30 mouse cellular contexts compared by ENCODE assay signal in genomic region chr4:141282623-141283022, GRCm38 (mm10). TPM values are rescaled to one million over a fixed set of nuclear protein-coding genes. Genes with fewer than 3 reads are reported as not detected.
DNase-seq lines count a peak whose midpoint lies in the region; ATAC-seq lines count a peak whose summit lies in the region.
"Had no signal": no experiment of that assay in that cellular context is flagged by ENCODE, and none has a peak within 500 bp of the region (broad histone marks: within the 10 kb centered on the region; RNA-seq: fewer than 3 reads in every experiment).

No protein-coding gene starts in this region.

- H3K9me3 ChIP-seq in kidney, embryonic 15.5 days (replicated peaks), result no peaks in the 10 kb centered on the region
- H3K9me3 ChIP-seq in kidney, embryonic 16.5 days (ENCODE audit: low read length), result no peaks in the 10 kb centered on the region
- no peaks in the 10 kb centered on the region for H3K9me3 ChIP-seq in midbrain, embryonic 10.5 days (replicated peaks)
- no peaks in the 10 kb centered on the region for H3K9me3 ChIP-seq in midbrain, embryonic 11.5 days (ENCODE audit: control insufficient read depth, low read length)
- no peaks in the 10 kb centered on the region for H3K9me3 ChIP-seq in liver, embryonic 12.5 days (replicated peaks)
- H3K9me3 ChIP-seq: forebrain, embryonic 13.5 days; G1E; hindbrain, embryonic 12.5 days; limb, embryonic 15.5 days; liver, embryonic 15.5 days; midbrain, embryonic 15.5 days; neural tube, embryonic 15.5 days had no signal

- 57% methylated on average over 5 of the region's 5 CpGs for WGBS in kidney, embryonic 15.5 days
- whole genome bisulfite sequencing in kidney, embryonic 16.5 days, result 53% methylated on average over 5 of the region's 5 CpGs
- 51% methylated on average over 5 of the region's 5 CpGs for WGBS in midbrain, embryonic 10.5 days
- 51% methylated on average over 5 of the region's 5 CpGs for WGBS in midbrain, embryonic 11.5 days
- WGBS in liver, embryonic 12.5 days (ENCODE audit: insufficient replicate concordance), result 47% methylated on average over 5 of the region's 5 CpGs

- H3K27ac ChIP-seq in kidney, embryonic 15.5 days, result peak overlapping the region; percentile 75; the same call in 1 of the 2 replicates
- H3K27ac ChIP-seq in kidney, embryonic 16.5 days (ENCODE audit: low read length), result no peak overlapping the region
- 0 out of 2 replicates have a peak overlapping the region, but pooled peaks have one; percentile 23 for H3K27ac ChIP-seq in midbrain, embryonic 10.5 days (replicated peaks)
- no peak overlapping the region for H3K27ac ChIP-seq in midbrain, embryonic 11.5 days (ENCODE audit: low read depth, low read length)
- no peak overlapping the region for H3K27ac ChIP-seq in liver, embryonic 12.5 days
- H3K27ac ChIP-seq: forebrain, embryonic 13.5 days; hindbrain, embryonic 12.5 days; hindbrain, postnatal 0 days; layer of hippocampus, adult 2 months; limb, embryonic 15.5 days; liver, embryonic 15.5 days; midbrain, embryonic 15.5 days; neural tube, embryonic 15.5 days had no signal

- no peaks in the 10 kb centered on the region for H3K36me3 ChIP-seq in kidney, embryonic 15.5 days
- H3K36me3 ChIP-seq in kidney, embryonic 16.5 days (ENCODE audit: insufficient read depth, low read length), result no peaks in the 10 kb centered on the region
- H3K36me3 ChIP-seq in midbrain, embryonic 10.5 days, result no peaks in the 10 kb centered on the region
- no peaks in the 10 kb centered on the region for H3K36me3 ChIP-seq in midbrain, embryonic 11.5 days (ENCODE audit: control insufficient read depth, insufficient read depth, low read length)
- no peaks in the 10 kb centered on the region for H3K36me3 ChIP-seq in liver, embryonic 12.5 days
- H3K36me3 ChIP-seq: G1E; hindbrain, embryonic 12.5 days; limb, embryonic 15.5 days; liver, embryonic 15.5 days; midbrain, embryonic 15.5 days; neural tube, embryonic 15.5 days had no signal

- H3K4me1 ChIP-seq in kidney, embryonic 15.5 days, result peaks cover 86% of the 10 kb centered on the region
- H3K4me1 ChIP-seq in kidney, embryonic 16.5 days (ENCODE audit: insufficient read depth, low read length), result peaks cover 65% of the 10 kb centered on the region
- H3K4me1 ChIP-seq in midbrain, embryonic 10.5 days, result peaks cover 77% of the 10 kb centered on the region
- H3K4me1 ChIP-seq in midbrain, embryonic 11.5 days (ENCODE audit: control insufficient read depth, insufficient read depth, low read length), result peaks cover 32% of the 10 kb centered on the region
- peaks cover 51% of the 10 kb centered on the region for H3K4me1 ChIP-seq in liver, embryonic 12.5 days

- DNase-seq in midbrain, embryonic 10.5 days (ENCODE audit: low spot score), result no peak
- DNase-seq in midbrain, embryonic 11.5 days (ENCODE audit: low spot score, missing footprints), result no peak
- DNase-seq in R1 (ENCODE audit: low read depth, low spot score), result peak; percentile 94
- no peak for DNase-seq in layer of hippocampus, postnatal 10 days (ENCODE audit: low spot score in 2 of 2)
- DNase-seq: adrenal gland, postnatal 14 days; cerebellum, adult 11 months; cerebellum, adult 9-10 months; cerebellum, postnatal 36 days; gastrocnemius, postnatal 14 days; heart, postnatal 14 days; kidney, adult 11 months; kidney, postnatal 36 days; layer of hippocampus, postnatal 36 days; left cerebral cortex, postnatal 4 days; lung, postnatal 36 days; retina, postnatal 1 day had no signal

- no peak overlapping the region for H3K4me2 ChIP-seq in kidney, embryonic 15.5 days
- no peak overlapping the region for H3K4me2 ChIP-seq in kidney, embryonic 16.5 days (replicated peaks; ENCODE audit: low read depth, low read length)
- no peak overlapping the region for H3K4me2 ChIP-seq in midbrain, embryonic 11.5 days
- no peak overlapping the region for H3K4me2 ChIP-seq in liver, embryonic 12.5 days
- H3K4me2 ChIP-seq: forebrain, embryonic 13.5 days; hindbrain, embryonic 12.5 days; limb, embryonic 15.5 days; liver, embryonic 15.5 days; midbrain, embryonic 15.5 days; neural tube, embryonic 15.5 days had no signal

- H3K27me3 ChIP-seq in kidney, embryonic 15.5 days, result peaks cover 10% of the 10 kb centered on the region
- H3K27me3 ChIP-seq in kidney, embryonic 16.5 days (ENCODE audit: insufficient read depth, low read length), result no peaks in the 10 kb centered on the region
- H3K27me3 ChIP-seq in midbrain, embryonic 10.5 days (ENCODE audit: low read depth, poor library complexity, severe bottlenecking), result peaks cover 59% of the 10 kb centered on the region
- peaks cover 12% of the 10 kb centered on the region for H3K27me3 ChIP-seq in midbrain, embryonic 11.5 days (ENCODE audit: control insufficient read depth, insufficient read depth, low read length)
- peaks cover 49% of the 10 kb centered on the region for H3K27me3 ChIP-seq in liver, embryonic 12.5 days (replicated peaks)

- no peak overlapping the region for H3K9ac ChIP-seq in kidney, embryonic 15.5 days
- no peak overlapping the region for H3K9ac ChIP-seq in kidney, embryonic 16.5 days (replicated peaks; ENCODE audit: low read length)
- H3K9ac ChIP-seq in midbrain, embryonic 11.5 days (ENCODE audit: low read length), result no peak overlapping the region
- H3K9ac ChIP-seq in liver, embryonic 12.5 days, result no peak overlapping the region
- H3K9ac ChIP-seq: forebrain, embryonic 13.5 days; hindbrain, embryonic 12.5 days; limb, embryonic 15.5 days; liver, embryonic 15.5 days; midbrain, embryonic 15.5 days; neural tube, embryonic 15.5 days had no signal

- no peak overlapping the region for H3K4me3 ChIP-seq in kidney, embryonic 15.5 days (replicated peaks)
- no peak overlapping the region for H3K4me3 ChIP-seq in kidney, embryonic 16.5 days (ENCODE audit: low read length)
- H3K4me3 ChIP-seq in midbrain, embryonic 10.5 days, result no peak overlapping the region
- H3K4me3 ChIP-seq in midbrain, embryonic 11.5 days (ENCODE audit: low read depth, low read length), result no peak overlapping the region
- no peak overlapping the region for H3K4me3 ChIP-seq in liver, embryonic 12.5 days
- H3K4me3 ChIP-seq: forebrain, embryonic 13.5 days; hindbrain, embryonic 12.5 days; layer of hippocampus, adult 2 months; limb, embryonic 15.5 days; liver, embryonic 15.5 days; midbrain, embryonic 15.5 days; neural tube, embryonic 15.5 days had no signal

- no peak for ATAC-seq in kidney, embryonic 15.5 days (replicated peaks; ENCODE audit: low FRiP score)
- ATAC-seq in kidney, embryonic 16.5 days (ENCODE audit: low FRiP score, low TSS enrichment), result no peak
- ATAC-seq in midbrain, embryonic 11.5 days (ENCODE audit: low FRiP score), result no peak
- ATAC-seq in liver, embryonic 12.5 days, result no peak
- ATAC-seq: forebrain, embryonic 13.5 days; hindbrain, postnatal 0 days; midbrain, embryonic 15.5 days had no signal

RNA-seq across cellular contexts. Expression of gene Epha2, which starts 18.4 kb away (rescaled TPM):
- polyA plus RNA-seq in kidney, embryonic 15.5 days (2015; fragmentation: Nextera tagmentation; extraction: Ambion mirVana), result 6.8 and 7.1 TPM in 2 replicates
- polyA plus RNA-seq in kidney, embryonic 16.5 days (2015; fragmentation: Nextera tagmentation; extraction: Ambion mirVana), result 8.3 and 8.6 TPM in 2 replicates
- polyA plus RNA-seq in midbrain, embryonic 10.5 days (2016; fragmentation: Nextera tagmentation; extraction: Ambion mirVana), result 3.6 and 3.7 TPM in 2 replicates
- polyA plus RNA-seq in midbrain, embryonic 11.5 days (2014; fragmentation: Nextera tagmentation; extraction: Ambion mirVana), result 2.2 and 2.5 TPM in 2 replicates
- 2.1 TPM in 2 replicates for polyA plus RNA-seq in liver, embryonic 12.5 days (2016; fragmentation: Nextera tagmentation; extraction: Ambion mirVana)
- 1 to 10 TPM; 2.5 to 2.7 TPM for total RNA-seq in layer of hippocampus, postnatal 10 days (2021)
- total RNA-seq: G1E had no signal
- polyA plus RNA-seq: G1E had no signal

RNA-seq across cellular contexts. Expression of gene Arhgef19, which starts 43.3 kb away (rescaled TPM):
- 7.4 and 9.6 TPM in 2 replicates for polyA plus RNA-seq in kidney, embryonic 15.5 days (2015; fragmentation: Nextera tagmentation; extraction: Ambion mirVana)
- 9.6 and 11.2 TPM in 2 replicates for polyA plus RNA-seq in kidney, embryonic 16.5 days (2015; fragmentation: Nextera tagmentation; extraction: Ambion mirVana)
- polyA plus RNA-seq in midbrain, embryonic 10.5 days (2016; fragmentation: Nextera tagmentation; extraction: Ambion mirVana), result 0.64 and 1.4 TPM in 2 replicates
- 0.47 and 0.61 TPM in 2 replicates for polyA plus RNA-seq in midbrain, embryonic 11.5 days (2014; fragmentation: Nextera tagmentation; extraction: Ambion mirVana)
- polyA plus RNA-seq in liver, embryonic 12.5 days (2016; fragmentation: Nextera tagmentation; extraction: Ambion mirVana), result 1.9 and 2.4 TPM in 2 replicates
- 1 to 10 TPM; 5.8 to 6.7 TPM for total RNA-seq in layer of hippocampus, postnatal 10 days (2021)
- total RNA-seq: G1E; granulocyte monocyte progenitor cell, adult 5-6 weeks; megakaryocyte-erythroid progenitor cell, adult 5-6 weeks had no signal
- polyA plus RNA-seq: G1E had no signal

Comparison
In these comparisons a context has a peak if more than half of its experiments do, and no peak if none do; other contexts are left out.
1. H3K27ac ChIP-seq: peak in kidney, embryonic 15.5 days (single experiment) and midbrain, embryonic 10.5 days (single experiment); none in kidney, embryonic 16.5 days (single experiment), midbrain, embryonic 11.5 days (single experiment) and liver, embryonic 12.5 days (single experiment).